Mouse (Mus musculus) embryonic facial prominence, embryonic 14.5 days (tissue): ENCODE measurements around the gene Ldlrad2. TPM values are rescaled to one million over a fixed set of nuclear protein-coding genes. Genes with fewer than 3 reads are reported as not detected.
A peak's percentile ranks its signal among the peaks of the same experiment; 100 is the strongest.

ENCODE experiments used
- ATAC-seq: fragments of 200-750 bp; cut with Nextera tagmentation; 2 replicates; pipeline ENCODE4 v1.8.0; 2017; ENCODE audit warnings: low read depth, moderate number of reproducible peaks, moderate TSS enrichment
- DNase-seq: peaks from one replicate; pipeline ENCODE4 v3.0.0-alpha.2; 2015; ENCODE audit warnings: low spot score
- H3K27ac ChIP-seq: fragments of 300-500 bp; sonication (generic); replicated peaks from 2 replicates; pipeline ENCODE4 v1.5.1; 2014; ENCODE audit warnings: low read depth, mild to moderate bottlenecking, low read length, moderate library complexity
- H3K27me3 ChIP-seq: fragments of 300-500 bp; sonication (generic); replicated peaks from 2 replicates; pipeline ENCODE4 v1.6.1; 2014; ENCODE audit warnings: low read length; ENCODE audit not compliant: control insufficient read depth, insufficient read depth
- H3K36me3 ChIP-seq: fragments of 300-500 bp; sonication (generic); 2 replicates; pipeline ENCODE4 v1.6.1; 2014; ENCODE audit warnings: low read length, mixed read lengths; ENCODE audit not compliant: control insufficient read depth, insufficient read depth
- H3K4me1 ChIP-seq: fragments of 300-500 bp; sonication (generic); 2 replicates; pipeline ENCODE4 v1.6.1; 2014; ENCODE audit warnings: antibody characterized with exemption, low read length; ENCODE audit not compliant: control insufficient read depth, insufficient read depth
- H3K4me2 ChIP-seq: fragments of 300-500 bp; sonication (generic); 2 replicates; pipeline ENCODE4 v1.6.1; 2014; ENCODE audit warnings: low read depth, mild to moderate bottlenecking, low read length, moderate library complexity, mixed read lengths
- H3K4me3 ChIP-seq: fragments of 300-500 bp; sonication (generic); 2 replicates; pipeline ENCODE4 v1.5.1; 2014; ENCODE audit warnings: low read depth, mild to moderate bottlenecking, low read length
- H3K9ac ChIP-seq: fragments of 300-500 bp; sonication (generic); 2 replicates; pipeline ENCODE4 v1.6.1; 2014; ENCODE audit warnings: low read depth, mild to moderate bottlenecking, low read length, moderate library complexity, mixed read lengths
- H3K9me3 ChIP-seq: fragments of 300-500 bp; sonication (generic); 2 replicates; pipeline ENCODE4 v1.6.1; 2016; ENCODE audit warnings: low read length; ENCODE audit not compliant: control insufficient read depth
- WGBS: fragments of 180-500 bp; shearing (Covaris S2); extraction: QIAGEN DNeasy Blood & Tissue Kit; methylation state at CpG from one replicate; pipeline ENCODE4 v1.1.7; 2014; 5-methylcytosine and 5-hydroxymethylcytosine counted together
- polyA plus RNA-seq: library from polyadenylated mRNA; unstranded; fragments of >200 nt; fragmentation: Nextera tagmentation; extraction: Ambion mirVana; gene quantifications from 2 replicates; pipeline ENCODE4 v1.2.1, GENCODE M21; 2014

Ldlrad2 gene
- polyA plus RNA-seq, result 0.47 TPM in 1 of 2 replicates, not detected in the other

GRCm38 (mm10) chr4:137574469-137574868 is at the start of gene Ldlrad2:
Ldlrad2 (minus strand) TSS chr4:137574569.
- H3K27me3 ChIP-seq, result peaks cover 9% of the 10 kb centered on the region; the same call in 1 of the 2 replicates
- peaks cover 20% of the 10 kb centered on the region for H3K36me3 ChIP-seq
- 84% methylated on average over 10 of the region's 10 CpGs for WGBS
- H3K4me2 ChIP-seq, result no peak within 1 kb of the TSS
- no peaks in the 10 kb centered on the region for H3K4me1 ChIP-seq
- H3K4me3 ChIP-seq, result no peak within 1 kb of the TSS
- H3K27ac ChIP-seq, result no peak within 1 kb of the TSS
- DNase-seq, result no peak
- H3K9me3 ChIP-seq, result no peaks in the 10 kb centered on the region
- H3K9ac ChIP-seq, result no peak within 1 kb of the TSS
- ATAC-seq, result no peak

- H3K27ac ChIP-seq, result no peak overlapping the region
- H3K4me3 ChIP-seq, result no peak overlapping the region
- no peak overlapping the region for H3K4me2 ChIP-seq
- H3K9me3 ChIP-seq, result no peaks in the 10 kb centered on the region
- 95% methylated on average over 8 of the region's 8 CpGs for WGBS
- no peak overlapping the region for H3K9ac ChIP-seq
- ATAC-seq (no peak), DNase-seq (no peak)
- H3K4me1 ChIP-seq, result no peaks in the 10 kb centered on the region
- H3K27me3 ChIP-seq, result no peaks in the 10 kb centered on the region
- peaks cover 84% of the 10 kb centered on the region for H3K36me3 ChIP-seq
Measured at GRCm38 (mm10) chr4:137622847-137623246, 48.5 kb upstream of the Ldlrad2 start.

- ATAC-seq, result no peak
- peaks cover 92% of the 10 kb centered on the region for H3K36me3 ChIP-seq
- no peaks in the 10 kb centered on the region for H3K4me1 ChIP-seq
- no peak for DNase-seq
- WGBS, result 81% methylated on average over 15 of the region's 15 CpGs
- no peak overlapping the region for H3K4me2 ChIP-seq
- H3K4me3 ChIP-seq, result no peak overlapping the region
- H3K27me3 ChIP-seq, result no peaks in the 10 kb centered on the region
- no peaks in the 10 kb centered on the region for H3K9me3 ChIP-seq
- no peak overlapping the region for H3K9ac ChIP-seq
- no peak overlapping the region for H3K27ac ChIP-seq
Measured at GRCm38 (mm10) chr4:137610256-137610655, 35.9 kb upstream of the Ldlrad2 start.

- H3K27me3 ChIP-seq, result no peaks in the 10 kb centered on the region
- no peak overlapping the region for H3K9ac ChIP-seq
- no peak overlapping the region for H3K27ac ChIP-seq
- H3K4me3 ChIP-seq, result no peak overlapping the region
- peak; percentile 64 for DNase-seq
- no peak overlapping the region for H3K4me2 ChIP-seq
- no peaks in the 10 kb centered on the region for H3K4me1 ChIP-seq
- no peaks in the 10 kb centered on the region for H3K9me3 ChIP-seq
- no peak; the same call in 1 of the 2 replicates for ATAC-seq
- 74% methylated on average over 7 of the region's 7 CpGs for WGBS
- peaks cover 93% of the 10 kb centered on the region for H3K36me3 ChIP-seq
Measured at GRCm38 (mm10) chr4:137609702-137610101, 35.3 kb upstream of the Ldlrad2 start.

GRCm38 (mm10) chr4:137609281-137609680 is 34.9 kb upstream of the Ldlrad2 start:
- DNase-seq, result no peak
- no peaks in the 10 kb centered on the region for H3K27me3 ChIP-seq
- H3K9ac ChIP-seq, result no peak overlapping the region
- H3K36me3 ChIP-seq, result peaks cover 93% of the 10 kb centered on the region
- H3K9me3 ChIP-seq, result no peaks in the 10 kb centered on the region
- no peak overlapping the region for H3K4me3 ChIP-seq
- H3K4me2 ChIP-seq, result no peak overlapping the region
- WGBS, result 85% methylated on average over 7 of the region's 7 CpGs
- no peak for ATAC-seq
- H3K4me1 ChIP-seq, result no peaks in the 10 kb centered on the region
- H3K27ac ChIP-seq, result no peak overlapping the region

GRCm38 (mm10) chr4:137607023-137607422 is 32.7 kb upstream of the Ldlrad2 start:
- ATAC-seq (no peak), DNase-seq (no peak)
- 93% methylated on average over 2 of the region's 2 CpGs for WGBS
- H3K4me3 ChIP-seq, result no peak overlapping the region
- H3K27me3 ChIP-seq, result no peaks in the 10 kb centered on the region
- H3K27ac ChIP-seq, result no peak overlapping the region
- no peak overlapping the region for H3K9ac ChIP-seq
- no peaks in the 10 kb centered on the region for H3K9me3 ChIP-seq
- H3K4me2 ChIP-seq, result no peak overlapping the region
- no peaks in the 10 kb centered on the region for H3K4me1 ChIP-seq
- H3K36me3 ChIP-seq, result peaks cover 74% of the 10 kb centered on the region

GRCm38 (mm10) chr4:137603449-137604171 is 29.2 kb upstream of the Ldlrad2 start:
- peaks cover 4% of the 10 kb centered on the region; the same call in 1 of the 2 replicates for H3K4me1 ChIP-seq
- 85% methylated on average over 11 of the region's 11 CpGs for WGBS
- peaks cover 40% of the 10 kb centered on the region for H3K36me3 ChIP-seq
- ATAC-seq, result peak; percentile 33; the same call in 1 of the 2 replicates
- H3K9me3 ChIP-seq, result no peaks in the 10 kb centered on the region
- no peak overlapping the region for H3K4me2 ChIP-seq
- no peak overlapping the region for H3K4me3 ChIP-seq
- DNase-seq, result peak; percentile 16
- H3K27me3 ChIP-seq, result no peaks in the 10 kb centered on the region
- H3K27ac ChIP-seq, result no peak overlapping the region
- no peak overlapping the region for H3K9ac ChIP-seq

- no peak for DNase-seq
- Histone ChIP-seq H3K27me3 (no peaks in the 10 kb centered on the region), H3K9me3 (no peaks in the 10 kb centered on the region), H3K4me1 (peaks cover 18% of the 10 kb centered on the region), H3K4me3 (no peak overlapping the region), H3K4me2 (no peak overlapping the region), H3K36me3 (no peaks in the 10 kb centered on the region), H3K27ac (no peak overlapping the region), H3K9ac (no peak overlapping the region)
- no peak for ATAC-seq
- WGBS, result 79% methylated on average over 5 of the region's 5 CpGs
Measured at GRCm38 (mm10) chr4:137598577-137598976, 24.2 kb upstream of the Ldlrad2 start.

GRCm38 (mm10) chr4:137597098-137597630 is 22.8 kb upstream of the Ldlrad2 start:
- ATAC-seq, result no peak
- WGBS, result 93% methylated on average over 4 of the region's 4 CpGs
- Histone ChIP-seq H3K9ac (no peak overlapping the region), H3K36me3 (no peaks in the 10 kb centered on the region), H3K27ac (no peak overlapping the region), H3K4me1 (peaks cover 18% of the 10 kb centered on the region), H3K4me3 (no peak overlapping the region), H3K4me2 (no peak overlapping the region), H3K9me3 (no peaks in the 10 kb centered on the region), H3K27me3 (no peaks in the 10 kb centered on the region)
- DNase-seq, result no peak
